Mouse (Mus musculus) embryonic facial prominence, embryonic 12.5 days (tissue): ENCODE data around the gene Fam186a. TPM values are rescaled to one million over a fixed set of nuclear protein-coding genes. Genes with fewer than 3 reads are reported as not detected.
"Not testable (repeated sequence)": the region's sequence is repeated elsewhere in the genome, so short reads cannot be mapped to it uniquely, and the experiment has no call there.

ENCODE experiments used
- ATAC-seq: fragments of 200-750 bp; cut with Nextera tagmentation; 2 replicates; pipeline ENCODE4 v1.8.0; 2017; ENCODE audit not compliant: insufficient number of reproducible peaks, insufficient read depth, low FRiP score, low TSS enrichment
- H3K27ac ChIP-seq: fragments of 300-500 bp; sonication (generic); 2 replicates; pipeline ENCODE4 v1.5.1; 2016; ENCODE audit warnings: mild to moderate bottlenecking
- H3K27me3 ChIP-seq: fragments of 300-500 bp; sonication (generic); 2 replicates; pipeline ENCODE4 v1.6.1; 2016; ENCODE audit warnings: mild to moderate bottlenecking, moderate library complexity
- H3K36me3 ChIP-seq: fragments of 300-500 bp; sonication (generic); 2 replicates; pipeline ENCODE4 v1.6.1; 2016; ENCODE audit warnings: mild to moderate bottlenecking
- H3K4me1 ChIP-seq: fragments of 300-500 bp; sonication (generic); 2 replicates; pipeline ENCODE4 v1.6.1; 2016
- H3K4me2 ChIP-seq: fragments of 300-500 bp; sonication (generic); replicated peaks from 2 replicates; pipeline ENCODE4 v1.6.1; 2016; ENCODE audit warnings: mild to moderate bottlenecking, moderate library complexity
- H3K4me3 ChIP-seq: fragments of 300-500 bp; sonication (generic); 2 replicates; pipeline ENCODE4 v1.5.1; 2016; ENCODE audit warnings: mild to moderate bottlenecking
- H3K9ac ChIP-seq: fragments of 300-500 bp; sonication (generic); 2 replicates; pipeline ENCODE4 v1.6.1; 2016; ENCODE audit warnings: mild to moderate bottlenecking, moderate library complexity
- H3K9me3 ChIP-seq: fragments of 300-500 bp; sonication (generic); 2 replicates; pipeline ENCODE4 v1.6.1; 2016; ENCODE audit warnings: mild to moderate bottlenecking, moderate library complexity
- WGBS: fragments of 180-500 bp; shearing (Covaris S2); methylation state at CpG from one replicate; pipeline ENCODE4 v1.1.7; 2016; 5-methylcytosine and 5-hydroxymethylcytosine counted together
- polyA plus RNA-seq: library from polyadenylated mRNA; unstranded; fragments of >200 nt; fragmentation: Nextera tagmentation; extraction: Ambion mirVana; gene quantifications from 2 replicates; pipeline ENCODE4 v1.2.1, GENCODE M21; 2016

The Fam186a gene
- polyA plus RNA-seq, 1 experiment from 2014 or later, result not detected

DNA sequence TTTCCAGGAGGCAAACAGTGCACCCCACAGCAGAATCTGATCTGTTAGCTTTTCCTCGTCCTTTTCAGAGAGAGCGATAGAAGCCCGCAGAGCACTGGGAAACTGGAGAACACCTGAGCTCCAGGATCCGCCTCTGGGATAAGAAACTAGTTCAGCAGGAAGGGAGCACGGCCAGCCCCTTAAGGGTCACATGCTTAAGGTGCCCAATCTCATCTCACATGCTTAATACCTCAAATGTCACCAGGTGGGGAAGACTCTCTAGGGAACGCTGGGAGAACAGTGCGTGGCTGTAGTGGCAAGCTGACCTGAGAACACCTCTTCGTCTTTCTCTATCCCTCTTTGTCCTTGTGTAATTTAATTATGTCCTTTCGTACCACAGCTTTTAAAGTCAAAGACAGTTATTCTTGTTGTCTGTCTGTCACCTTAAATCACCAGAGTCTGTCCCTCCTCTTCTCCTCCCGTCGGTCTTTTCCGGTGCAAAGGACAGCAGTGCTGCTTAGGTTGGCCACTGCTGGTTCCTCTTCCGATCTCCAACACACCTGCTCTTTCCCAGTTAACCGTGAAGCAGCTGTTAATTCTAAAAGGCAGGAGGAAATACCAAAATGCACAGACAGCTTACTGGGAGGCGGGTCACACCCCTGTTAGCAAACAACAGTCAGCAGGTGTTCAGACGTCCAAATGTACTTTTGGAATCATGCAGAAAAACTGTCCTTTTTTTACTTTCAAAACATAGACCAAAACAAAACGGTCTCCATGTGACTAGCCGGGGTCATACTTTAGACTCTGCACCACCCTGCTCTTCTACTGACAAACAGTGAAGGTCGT, 76.2 kb downstream of the Fam186a start:
- 48% methylated on average over 19 of the region's 19 CpGs for WGBS
- Histone ChIP-seq H3K27ac (no peak overlapping the region; the same call in 1 of the 2 replicates), H3K27me3 (no peaks in the 10 kb centered on the region), H3K4me3 (no peak overlapping the region), H3K9ac (no peak overlapping the region), H3K4me1 (peaks cover 11% of the 10 kb centered on the region; the same call in 1 of the 2 replicates), H3K4me2 (peak overlapping the region; percentile 0; the same call in 1 of the 2 replicates), H3K9me3 (no peaks in the 10 kb centered on the region), H3K36me3 (no peaks in the 10 kb centered on the region)
- ATAC-seq, result no peak

DNA sequence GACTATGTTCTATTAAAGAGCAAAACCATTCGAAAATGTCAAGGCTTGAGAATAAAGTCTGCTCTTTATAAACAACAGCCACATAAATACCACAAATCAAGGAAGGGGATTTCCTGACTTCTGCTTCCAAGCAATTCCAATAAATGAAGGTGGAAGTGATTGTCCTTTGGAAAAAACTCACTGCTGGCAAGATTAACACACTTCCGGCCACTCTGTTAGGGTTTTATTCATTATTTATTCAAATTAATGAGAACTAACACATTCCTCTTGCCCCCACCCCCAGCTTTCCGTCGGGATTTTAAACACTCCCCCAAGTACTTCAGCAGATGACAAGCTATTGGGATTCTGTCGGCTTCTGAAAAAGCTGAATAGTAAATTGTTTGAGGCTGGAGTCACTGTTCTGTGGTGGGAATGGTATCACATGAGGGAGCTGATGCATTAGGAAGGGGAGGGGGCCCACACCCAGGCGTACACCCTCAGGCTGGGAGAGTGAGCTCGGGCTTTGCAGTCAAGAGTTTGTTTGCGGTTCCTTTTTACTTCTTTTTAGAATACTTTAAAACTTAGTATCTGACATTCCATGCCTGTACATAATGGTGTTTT, 77.5 kb downstream of the Fam186a start:
- H3K4me2 ChIP-seq, result no peak overlapping the region
- H3K9ac ChIP-seq, result no peak overlapping the region
- ATAC-seq, result no peak
- H3K9me3 ChIP-seq, result no peaks in the 10 kb centered on the region
- H3K27ac ChIP-seq, result no peak overlapping the region
- H3K36me3 ChIP-seq, result no peaks in the 10 kb centered on the region
- WGBS, result 44% methylated on average over 8 of the region's 8 CpGs
- H3K27me3 ChIP-seq, result no peaks in the 10 kb centered on the region
- H3K4me1 ChIP-seq, result peaks cover 11% of the 10 kb centered on the region; the same call in 1 of the 2 replicates
- no peak overlapping the region for H3K4me3 ChIP-seq

DNA sequence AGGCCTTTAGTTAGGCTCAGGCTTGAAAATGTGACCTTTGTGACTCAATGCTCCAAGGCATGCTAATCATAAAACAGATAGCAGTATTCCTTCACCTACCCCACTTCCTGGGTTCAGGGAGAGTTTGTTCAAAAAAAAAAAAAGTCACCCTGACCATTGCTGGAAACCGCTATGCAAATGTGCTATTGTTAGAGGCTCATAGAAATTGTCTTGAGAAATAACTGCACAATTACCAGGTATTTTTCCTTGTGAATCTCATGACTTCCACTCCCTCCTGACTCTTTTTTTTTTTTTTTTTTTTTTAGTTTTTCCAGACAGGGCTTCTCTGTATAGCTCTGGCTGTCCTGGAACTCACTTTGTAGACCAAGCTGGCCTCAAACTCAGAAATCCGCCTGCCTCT, 79.7 kb downstream of the Fam186a start:
- H3K4me2 ChIP-seq, ATAC-seq, H3K27ac ChIP-seq, H3K9me3 ChIP-seq, H3K4me3 ChIP-seq, H3K9ac ChIP-seq, H3K27me3 ChIP-seq, H3K36me3 ChIP-seq: not testable (repeated sequence)
- H3K4me1 ChIP-seq, result peaks cover 11% of the 10 kb centered on the region; the same call in 1 of the 2 replicates
- WGBS, result 93% methylated on average over 2 of the region's 2 CpGs

DNA sequence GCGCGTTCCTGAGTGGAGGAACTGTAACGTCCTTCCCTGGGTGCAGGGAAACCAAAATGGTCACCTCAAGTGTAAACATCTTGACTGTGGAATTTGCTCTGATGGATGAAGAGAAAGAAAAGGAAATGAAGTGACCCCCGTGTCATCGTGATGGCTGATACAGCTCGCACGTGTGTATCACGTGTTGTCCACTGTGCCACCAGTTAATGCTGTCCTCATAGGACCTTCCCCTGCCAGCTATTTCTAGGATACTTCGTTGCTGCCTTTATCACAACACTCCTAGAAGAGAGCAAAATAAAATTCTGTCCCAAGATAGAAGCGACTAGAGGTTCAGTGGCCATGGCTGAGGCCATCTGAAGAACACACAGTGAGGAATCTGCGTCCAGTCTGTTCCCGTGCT, 82.8 kb downstream of the Fam186a start:
- no peak overlapping the region for H3K27ac ChIP-seq
- WGBS, result 88% methylated on average over 12 of the region's 12 CpGs

DNA sequence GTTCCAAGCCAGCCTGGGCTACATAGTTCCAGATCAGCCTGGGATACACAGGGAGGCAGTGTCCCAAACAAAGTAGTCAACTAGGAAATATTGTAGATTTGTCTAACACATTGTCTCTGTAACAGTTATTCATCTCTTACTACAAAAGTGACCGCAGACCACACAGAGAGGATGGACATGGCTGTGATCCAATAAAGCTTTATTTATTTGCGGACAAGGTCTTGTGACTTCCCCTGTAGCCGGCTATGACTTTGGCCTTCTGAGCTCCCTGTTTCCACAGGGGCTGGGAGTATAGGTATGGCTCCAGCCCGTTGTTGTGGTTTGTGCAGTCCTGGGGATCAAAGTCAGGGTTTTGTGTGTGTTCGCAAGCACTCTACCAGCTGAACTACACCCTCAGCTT, 88.3 kb downstream of the Fam186a start:
- ATAC-seq, result no peak
- Histone ChIP-seq H3K9ac (no peak overlapping the region), H3K27me3 (no peaks in the 10 kb centered on the region), H3K4me3 (no peak overlapping the region), H3K27ac (no peak overlapping the region), H3K36me3 (no peaks in the 10 kb centered on the region), H3K4me2 (no peak overlapping the region), H3K9me3 (no peaks in the 10 kb centered on the region), H3K4me1 (peaks cover 11% of the 10 kb centered on the region)
- WGBS, result 93% methylated on average over 5 of the region's 5 CpGs

More for the DNA sequence above, 82.8 kb downstream of the Fam186a start:
- Histone ChIP-seq H3K4me3 (no peak overlapping the region), H3K4me2 (no peak overlapping the region), H3K9ac (no peak overlapping the region), H3K4me1 (no peaks in the 10 kb centered on the region), H3K36me3 (no peaks in the 10 kb centered on the region), H3K27me3 (no peaks in the 10 kb centered on the region), H3K9me3 (no peaks in the 10 kb centered on the region)
- no peak for ATAC-seq

DNA sequence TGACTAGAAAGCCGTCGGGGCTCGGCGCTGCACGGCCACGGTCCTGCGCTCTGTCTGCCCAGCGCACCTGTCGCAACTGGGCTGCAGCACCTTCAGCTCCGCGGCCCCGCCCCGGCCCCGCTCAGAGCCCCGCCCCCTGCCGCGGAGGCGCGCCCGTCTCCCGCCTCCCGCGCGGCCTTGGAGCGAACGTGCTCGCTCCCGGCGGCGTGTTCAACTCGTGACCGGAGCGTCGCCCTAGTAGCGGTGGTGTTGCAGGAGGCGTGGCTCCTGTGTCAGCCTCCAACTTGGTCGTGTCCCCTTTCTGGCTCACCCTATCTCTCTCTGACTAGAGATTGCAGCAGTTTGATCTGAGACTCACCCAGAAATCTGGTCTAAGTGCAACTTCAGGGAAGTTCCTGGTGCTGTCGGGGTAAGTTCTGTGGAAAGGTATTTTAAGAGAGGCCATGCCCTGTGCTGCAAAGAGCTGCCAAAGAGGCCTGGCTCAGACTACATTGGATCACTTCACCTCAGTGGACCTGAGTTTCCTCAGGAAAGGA, 91.5 kb downstream of the Fam186a start, which contains the start of gene Lima1:
Gene Lima1, minus strand, starts transcription at position 123 of the 536 bp plus-strand sequence.
- Histone ChIP-seq H3K4me1 (peaks cover 11% of the 10 kb centered on the region), H3K4me2 (peak within 1 kb of the TSS; percentile 97), H3K27me3 (no peaks in the 10 kb centered on the region), H3K27ac (0 out of 2 replicates have a peak within 1 kb of the TSS, but pooled peaks have one; percentile 46), H3K9ac (peak within 1 kb of the TSS; percentile 56), H3K36me3 (no peaks in the 10 kb centered on the region), H3K4me3 (peak within 1 kb of the TSS; percentile 71), H3K9me3 (no peaks in the 10 kb centered on the region)
- ATAC-seq, result peak; percentile 84
- under 1% methylated on average over 38 of the region's 38 CpGs for WGBS

DNA sequence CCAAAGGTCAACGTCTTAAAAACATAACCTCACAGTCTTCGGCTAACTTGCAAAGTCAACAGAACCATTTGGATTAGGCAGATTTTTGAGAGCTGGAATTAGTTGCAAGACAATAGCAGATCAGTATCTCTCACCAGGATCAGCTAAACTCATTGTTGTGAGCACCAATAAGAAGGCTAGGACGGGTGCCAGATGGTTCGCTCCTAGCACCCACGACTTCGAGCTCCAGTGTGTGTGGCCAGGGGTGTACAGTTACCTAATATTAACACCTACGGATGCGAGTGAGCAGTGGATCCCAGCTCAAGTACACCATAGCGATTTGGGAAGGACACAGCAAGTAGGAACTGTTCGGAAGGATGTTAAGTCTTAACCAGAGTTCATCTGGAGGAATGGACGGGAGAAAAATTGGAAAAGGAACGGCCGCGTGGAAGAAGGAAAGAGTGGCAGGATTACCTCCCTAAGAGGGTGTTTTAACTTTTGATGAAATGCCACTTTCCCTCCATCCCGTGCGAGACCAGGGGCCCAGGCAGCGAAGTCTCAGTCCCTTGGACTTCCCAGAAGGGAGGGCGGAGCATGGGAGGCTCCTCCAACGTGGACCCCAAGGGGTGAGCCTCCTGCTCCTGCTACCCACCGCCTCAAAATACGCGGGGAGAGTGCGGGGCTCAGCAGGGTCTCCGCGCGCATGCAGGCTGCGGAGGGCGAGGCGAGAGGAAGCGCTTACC, 92.1 kb downstream of the Fam186a start:
- peak overlapping the region; percentile 97 for H3K4me2 ChIP-seq
- peaks cover 11% of the 10 kb centered on the region for H3K4me1 ChIP-seq
- no peak overlapping the region for H3K27ac ChIP-seq
- no peaks in the 10 kb centered on the region for H3K27me3 ChIP-seq
- no peaks in the 10 kb centered on the region for H3K9me3 ChIP-seq
- H3K9ac ChIP-seq, result peak overlapping the region; percentile 56
- WGBS, result 4% methylated on average over 30 of the region's 30 CpGs
- peak overlapping the region; percentile 71 for H3K4me3 ChIP-seq
- H3K36me3 ChIP-seq, result no peaks in the 10 kb centered on the region
- ATAC-seq, result peak; percentile 69; the same call in 1 of the 2 replicates

DNA sequence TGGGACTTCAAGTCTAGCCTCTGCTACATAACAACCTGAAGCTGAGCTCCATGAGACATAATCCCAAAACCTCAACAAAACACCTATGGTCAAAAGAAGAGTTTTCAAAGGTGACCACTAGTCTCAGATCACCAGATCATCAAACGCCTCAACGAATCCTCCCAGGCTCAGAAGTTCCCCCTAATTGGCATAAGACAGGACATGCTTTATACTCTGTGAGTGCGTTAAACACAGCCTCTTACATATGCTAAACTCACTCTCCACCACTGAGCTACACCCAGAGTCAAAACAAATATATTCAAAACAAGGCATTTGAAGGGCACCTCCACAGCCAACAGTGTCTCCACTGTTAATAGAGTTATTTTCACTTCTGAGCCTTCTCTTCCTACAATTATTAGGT, 94.3 kb downstream of the Fam186a start:
- no peaks in the 10 kb centered on the region for H3K9me3 ChIP-seq
- no peak overlapping the region for H3K27ac ChIP-seq
- H3K4me3 ChIP-seq, result no peak overlapping the region
- H3K9ac ChIP-seq, result no peak overlapping the region
- peaks cover 11% of the 10 kb centered on the region for H3K4me1 ChIP-seq
- 80% methylated on average over 3 of the region's 3 CpGs for WGBS
- H3K4me2 ChIP-seq, result no peak overlapping the region
- no peaks in the 10 kb centered on the region for H3K36me3 ChIP-seq
- ATAC-seq, result no peak
- H3K27me3 ChIP-seq, result no peaks in the 10 kb centered on the region

Other genes with a start within 250 kb of the Fam186a start
- 0.34 and 0.54 TPM in 2 replicates for gene Gpd1, start 249.5 kb downstream of the Fam186a start, polyA plus RNA-seq
- 148 and 161 TPM in 2 replicates for gene Cox14, start 241.4 kb downstream of the Fam186a start, polyA plus RNA-seq
- 70.1 and 74.9 TPM in 2 replicates for gene Cers5, start 194.2 kb downstream of the Fam186a start, polyA plus RNA-seq
- 86.5 and 92.7 TPM in 2 replicates for gene Lima1, start 91.6 kb downstream of the Fam186a start, polyA plus RNA-seq
- 29.9 and 31.0 TPM in 2 replicates for gene Larp4, start 3.0 kb upstream of the Fam186a start, polyA plus RNA-seq
- 15.0 and 17.2 TPM in 2 replicates for gene Dip2b, start 71.6 kb upstream of the Fam186a start, polyA plus RNA-seq